Mouse (Mus musculus): ENCODE results near the gene Tube1.
"Not testable (repeated sequence)": the region's sequence is repeated elsewhere in the genome, so short reads cannot be mapped to it uniquely, and the experiment has no call there.

Tube1 gene

GRCm38 (mm10) chr10:39169642-39170041 lies 35.9 kb downstream of the Tube1 start:
- no peak for DNase-seq (ENCODE audit: low spot score)

GRCm38 (mm10) chr10:39170181-39170580 lies 36.4 kb downstream of the Tube1 start:
- peak; percentile 79 for DNase-seq (ENCODE audit: low spot score)

- no peak for DNase-seq (ENCODE audit: low spot score)
Observed at GRCm38 (mm10) chr10:39170706-39171105, 36.9 kb downstream of the Tube1 start.

- DNase-seq (ENCODE audit: low spot score): peak; percentile 94
Observed at GRCm38 (mm10) chr10:39171134-39171533, 37.4 kb downstream of the Tube1 start.

- peak; percentile 95 for DNase-seq (ENCODE audit: low spot score)
Observed at GRCm38 (mm10) chr10:39171603-39172539, 38.1 kb downstream of the Tube1 start.

GRCm38 (mm10) chr10:39172540-39172931 lies 38.8 kb downstream of the Tube1 start:
- no peak for DNase-seq (ENCODE audit: low spot score)

GRCm38 (mm10) chr10:39173077-39173476 lies 39.3 kb downstream of the Tube1 start:
- no peak for DNase-seq (ENCODE audit: low spot score)

GRCm38 (mm10) chr10:39176981-39177380 lies 43.2 kb downstream of the Tube1 start:
- no peak for DNase-seq (ENCODE audit: low spot score)

- DNase-seq (ENCODE audit: low spot score): no peak
Observed at GRCm38 (mm10) chr10:39184864-39185544, 51.2 kb downstream of the Tube1 start.

- DNase-seq (ENCODE audit: low spot score): no peak
Observed at GRCm38 (mm10) chr10:39185545-39185906, 51.8 kb downstream of the Tube1 start.

- peak; percentile 94 for DNase-seq (ENCODE audit: low spot score)
Observed at GRCm38 (mm10) chr10:39192673-39193072, 58.9 kb downstream of the Tube1 start.

- not testable (repeated sequence) for DNase-seq (ENCODE audit: low spot score)
Observed at GRCm38 (mm10) chr10:39198216-39198615, 64.4 kb downstream of the Tube1 start.

Data from T-cell, adult 2 months (primary cell).